Mouse (Mus musculus) embryonic facial prominence, embryonic 11.5 days (tissue): ENCODE measurements around the gene Mlip. TPM values are rescaled to one million over a fixed set of nuclear protein-coding genes. Genes with fewer than 3 reads are reported as not detected.

Experiments
- ATAC-seq: fragments of 200-750 bp; cut with Nextera tagmentation; replicated peaks from 2 replicates; pipeline ENCODE4 v1.8.0; 2017; ENCODE audit warnings: low read depth; ENCODE audit not compliant: insufficient number of reproducible peaks, low FRiP score, low TSS enrichment
- DNase-seq: peaks from one replicate; pipeline ENCODE4 v3.0.0-alpha.2; 2015; ENCODE audit warnings: low spot score
- H3K27ac ChIP-seq: fragments of 300-500 bp; sonication (generic); replicated peaks from 2 replicates; pipeline ENCODE4 v1.5.1; 2014; ENCODE audit warnings: mild to moderate bottlenecking, low read depth, low read length, control low read depth
- H3K27me3 ChIP-seq: fragments of 300-500 bp; sonication (generic); 2 replicates; pipeline ENCODE4 v1.6.1; 2014; ENCODE audit warnings: mild to moderate bottlenecking, low read length, moderate library complexity, mixed read lengths; ENCODE audit not compliant: control insufficient read depth, insufficient read depth
- H3K36me3 ChIP-seq: fragments of 300-500 bp; sonication (generic); replicated peaks from 2 replicates; pipeline ENCODE4 v1.6.1; 2014; ENCODE audit warnings: low read depth, mild to moderate bottlenecking, low read length, moderate library complexity, mixed read lengths; ENCODE audit not compliant: control insufficient read depth, insufficient read depth
- H3K4me1 ChIP-seq: fragments of 300-500 bp; sonication (generic); 2 replicates; pipeline ENCODE4 v1.6.1; 2014; ENCODE audit warnings: low read length, mixed read lengths; ENCODE audit not compliant: control insufficient read depth, insufficient read depth
- H3K4me2 ChIP-seq: fragments of 300-500 bp; sonication (generic); 2 replicates; pipeline ENCODE4 v1.6.1; 2014; ENCODE audit warnings: low read depth, mild to moderate bottlenecking, control low read depth, low read length, moderate library complexity
- H3K4me3 ChIP-seq: fragments of 300-500 bp; sonication (generic); 2 replicates; pipeline ENCODE4 v1.5.1; 2014; ENCODE audit warnings: low read depth, low read length, control low read depth
- H3K9ac ChIP-seq: fragments of 300-500 bp; sonication (generic); replicated peaks from 2 replicates; pipeline ENCODE4 v1.6.1; 2014; ENCODE audit warnings: mild to moderate bottlenecking, control low read depth, low read length
- H3K9me3 ChIP-seq: fragments of 300-500 bp; sonication (generic); replicated peaks from 2 replicates; pipeline ENCODE4 v1.6.1; 2016; ENCODE audit warnings: mild to moderate bottlenecking, low read length, inconsistent platforms, mixed read lengths; ENCODE audit not compliant: control insufficient read depth
- WGBS: fragments of 180-500 bp; shearing (Covaris S2); extraction: QIAGEN DNeasy Blood & Tissue Kit; methylation state at CpG from one replicate; pipeline ENCODE4 v1.1.7; 2014; 5-methylcytosine and 5-hydroxymethylcytosine counted together
- polyA plus RNA-seq: library from polyadenylated mRNA; unstranded; fragments of >200 nt; fragmentation: Nextera tagmentation; extraction: Ambion mirVana; gene quantifications from 2 replicates; pipeline ENCODE4 v1.2.1, GENCODE M21; 2014

Gene Mlip
- polyA plus RNA-seq, 1 experiment from 2014 or later = 0.29 TPM

- Histone ChIP-seq H3K4me1 (no peaks in the 10 kb centered on the region), H3K9ac (no peak overlapping the region), H3K27me3 (no peaks in the 10 kb centered on the region), H3K4me3 (no peak overlapping the region), H3K27ac (no peak overlapping the region), H3K36me3 (no peaks in the 10 kb centered on the region), H3K9me3 (no peaks in the 10 kb centered on the region), H3K4me2 (no peak overlapping the region)
- 92% methylated on average over 5 of the region's 5 CpGs for WGBS
- DNase-seq = no peak
- no peak for ATAC-seq
These were observed 64.8 kb downstream of the Mlip start for GRCm38 (mm10) chr9:77287958-77288357.

- H3K4me3 ChIP-seq = no peak overlapping the region
- 77% methylated on average over 5 of the region's 5 CpGs for WGBS
These were observed 73.4 kb downstream of the Mlip start for GRCm38 (mm10) chr9:77279371-77279770.

GRCm38 (mm10) chr9:77278055-77278454 lies 74.7 kb downstream of the Mlip start:
- H3K27me3 ChIP-seq = no peaks in the 10 kb centered on the region
- no peak overlapping the region for H3K4me2 ChIP-seq
- H3K9ac ChIP-seq = no peak overlapping the region
- H3K27ac ChIP-seq = no peak overlapping the region
- no peaks in the 10 kb centered on the region for H3K36me3 ChIP-seq
- H3K4me1 ChIP-seq = no peaks in the 10 kb centered on the region
- H3K9me3 ChIP-seq = no peaks in the 10 kb centered on the region
- no peak overlapping the region for H3K4me3 ChIP-seq
- no peak for DNase-seq
- ATAC-seq = no peak
- 51% methylated on average over 3 of the region's 3 CpGs for WGBS

More at GRCm38 (mm10) chr9:77279371-77279770, 73.4 kb downstream of the Mlip start:
- no peak overlapping the region for H3K27ac ChIP-seq
- DNase-seq (no peak), ATAC-seq (no peak)
- no peaks in the 10 kb centered on the region for H3K4me1 ChIP-seq
- no peak overlapping the region for H3K4me2 ChIP-seq
- no peaks in the 10 kb centered on the region for H3K36me3 ChIP-seq
- no peaks in the 10 kb centered on the region for H3K27me3 ChIP-seq
- no peaks in the 10 kb centered on the region for H3K9me3 ChIP-seq
- H3K9ac ChIP-seq = no peak overlapping the region

GRCm38 (mm10) chr9:77277270-77277669 lies 75.5 kb downstream of the Mlip start:
- H3K36me3 ChIP-seq = no peaks in the 10 kb centered on the region
- no peaks in the 10 kb centered on the region for H3K27me3 ChIP-seq
- DNase-seq (no peak), ATAC-seq (no peak)
- H3K9ac ChIP-seq = no peak overlapping the region
- H3K9me3 ChIP-seq = no peaks in the 10 kb centered on the region
- WGBS = 64% methylated on average over 5 of the region's 5 CpGs
- no peak overlapping the region for H3K4me2 ChIP-seq
- H3K4me3 ChIP-seq = no peak overlapping the region
- no peaks in the 10 kb centered on the region for H3K4me1 ChIP-seq
- H3K27ac ChIP-seq = no peak overlapping the region

- no peak overlapping the region for H3K27ac ChIP-seq
- H3K9me3 ChIP-seq = no peaks in the 10 kb centered on the region
- no peaks in the 10 kb centered on the region for H3K4me1 ChIP-seq
- no peak overlapping the region for H3K4me2 ChIP-seq
- DNase-seq (peak; percentile 4), ATAC-seq (0 out of 2 replicates have a peak, but pooled peaks have one; percentile 39)
- H3K27me3 ChIP-seq = no peaks in the 10 kb centered on the region
- H3K4me3 ChIP-seq = no peak overlapping the region
- no peak overlapping the region for H3K9ac ChIP-seq
- H3K36me3 ChIP-seq = no peaks in the 10 kb centered on the region
- WGBS = 48% methylated on average over 5 of the region's 5 CpGs
These were observed 76.2 kb downstream of the Mlip start for GRCm38 (mm10) chr9:77276451-77277154.

- Histone ChIP-seq H3K36me3 (no peaks in the 10 kb centered on the region), H3K27me3 (no peaks in the 10 kb centered on the region), H3K9ac (no peak overlapping the region), H3K4me3 (no peak overlapping the region), H3K27ac (no peak overlapping the region), H3K4me2 (no peak overlapping the region), H3K9me3 (no peaks in the 10 kb centered on the region), H3K4me1 (no peaks in the 10 kb centered on the region)
- ATAC-seq (no peak), DNase-seq (no peak)
- 89% methylated on average over 4 of the region's 4 CpGs for WGBS
These were observed 80.0 kb downstream of the Mlip start for GRCm38 (mm10) chr9:77272727-77273126.

- no peak overlapping the region for H3K4me3 ChIP-seq
- no peak overlapping the region for H3K4me2 ChIP-seq
- H3K9ac ChIP-seq = no peak overlapping the region
- H3K4me1 ChIP-seq = no peaks in the 10 kb centered on the region
- no peaks in the 10 kb centered on the region for H3K36me3 ChIP-seq
- no peaks in the 10 kb centered on the region for H3K27me3 ChIP-seq
- DNase-seq (no peak), ATAC-seq (no peak)
- 82% methylated on average over 4 of the region's 4 CpGs for WGBS
- H3K27ac ChIP-seq = no peak overlapping the region
- H3K9me3 ChIP-seq = no peaks in the 10 kb centered on the region
These were observed 87.3 kb downstream of the Mlip start for GRCm38 (mm10) chr9:77265268-77266017.

GRCm38 (mm10) chr9:77259052-77259451 lies 93.7 kb downstream of the Mlip start:
- no peak for DNase-seq
- Histone ChIP-seq H3K9ac (no peak overlapping the region), H3K4me1 (no peaks in the 10 kb centered on the region), H3K9me3 (no peaks in the 10 kb centered on the region), H3K27ac (no peak overlapping the region), H3K4me3 (no peak overlapping the region), H3K4me2 (no peak overlapping the region), H3K36me3 (no peaks in the 10 kb centered on the region), H3K27me3 (no peaks in the 10 kb centered on the region)
- no peak for ATAC-seq
- 86% methylated on average over 4 of the region's 4 CpGs for WGBS
